Mouse (Mus musculus): Measurements from ENCODE around the gene Ssh1. TPM values are rescaled to one million over a fixed set of nuclear protein-coding genes. Genes with fewer than 3 reads are reported as not detected.

Ssh1 gene
- polyA plus RNA-seq, 1 experiment: 10.7 TPM

DNA sequence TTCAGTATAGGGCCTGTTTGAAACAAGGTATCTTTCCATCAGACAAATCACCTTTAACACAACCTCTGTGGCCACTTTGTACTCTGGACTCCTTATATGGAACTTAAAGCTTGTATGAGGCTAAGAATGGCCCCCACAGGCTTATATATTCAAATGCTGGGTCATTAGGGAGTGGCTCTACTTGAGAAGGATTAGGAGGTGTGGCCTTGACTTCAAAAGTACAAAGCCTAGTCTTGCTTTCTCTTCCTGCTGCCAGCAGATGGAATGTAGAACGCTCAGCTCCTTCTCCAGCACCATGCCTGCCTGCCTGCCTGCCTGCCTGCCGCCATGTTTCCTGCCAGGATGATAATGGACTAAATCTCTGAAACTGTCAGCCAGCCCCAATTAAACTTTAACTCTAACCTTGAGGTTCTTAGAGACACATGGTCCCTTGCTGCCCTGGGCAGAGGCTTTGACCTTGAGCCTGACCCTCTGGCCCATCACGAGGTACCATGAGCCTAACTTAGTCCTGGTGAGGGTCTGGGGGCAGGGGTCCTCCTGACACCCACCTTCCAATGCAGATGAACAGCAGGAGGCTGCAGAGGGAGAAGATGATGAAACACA, 38.6 kb upstream of the Ssh1 start:
- DNase-seq: no peak
- Histone ChIP-seq H3K27ac (ENCODE audit: control insufficient read depth, insufficient read depth, low read length) (no peak overlapping the region), H3K4me3 (ENCODE audit: control insufficient read depth, insufficient read depth, low read length) (no peak overlapping the region), H3K36me3 (ENCODE audit: control insufficient read depth, insufficient read depth, low read length) (no peaks in the 10 kb centered on the region), H3K4me1 (replicated peaks; ENCODE audit: control insufficient read depth, insufficient read depth, low read length) (no peaks in the 10 kb centered on the region), H3K27me3 (ENCODE audit: control insufficient read depth, insufficient read depth, low read length) (no peaks in the 10 kb centered on the region)
- no peak for TF ChIP-seq CTCF (IDR thresholded peaks at IDR 0.05; ENCODE audit: borderline replicate concordance, control insufficient read depth, extremely low read depth, insufficient read depth, low read length, poor library complexity)
- no peak for TF ChIP-seq POLR2A (IDR thresholded peaks at IDR 0.05; ENCODE audit: control insufficient read depth, extremely low read depth, insufficient read depth, low read length, poor library complexity)
- 91% methylated on average over 3 of the region's 3 CpGs for WGBS

DNA sequence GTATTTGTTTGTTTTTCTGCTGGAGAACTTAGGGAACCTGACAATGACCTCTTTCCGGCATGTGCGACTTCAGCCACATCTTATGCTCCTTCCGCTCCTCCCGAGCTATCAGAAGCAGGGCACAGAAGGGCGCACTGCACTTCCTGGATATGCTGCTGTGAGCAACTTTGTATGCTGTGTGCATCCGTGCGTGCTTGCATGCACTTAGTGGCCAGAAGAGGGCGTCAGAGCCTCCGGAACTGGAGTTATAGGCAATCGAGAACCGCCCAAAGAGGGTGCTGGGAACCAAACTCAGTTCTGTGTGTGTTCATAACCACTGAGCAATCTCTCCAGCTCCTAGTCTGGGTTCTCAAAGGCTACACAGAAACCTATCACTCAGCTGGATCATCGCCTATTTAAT, 37.0 kb upstream of the Ssh1 start:
- no peaks in the 10 kb centered on the region for H3K27me3 ChIP-seq (ENCODE audit: control insufficient read depth, insufficient read depth, low read length)
- H3K4me3 ChIP-seq (ENCODE audit: control insufficient read depth, insufficient read depth, low read length): no peak overlapping the region
- H3K27ac ChIP-seq (ENCODE audit: control insufficient read depth, insufficient read depth, low read length): no peak overlapping the region
- no peak for TF ChIP-seq POLR2A (IDR thresholded peaks at IDR 0.05; ENCODE audit: control insufficient read depth, extremely low read depth, insufficient read depth, low read length, poor library complexity)
- TF ChIP-seq CTCF (IDR thresholded peaks at IDR 0.05; ENCODE audit: borderline replicate concordance, control insufficient read depth, extremely low read depth, insufficient read depth, low read length, poor library complexity): no peak
- DNase-seq: no peak
- no peaks in the 10 kb centered on the region for H3K36me3 ChIP-seq (ENCODE audit: control insufficient read depth, insufficient read depth, low read length)
- no peaks in the 10 kb centered on the region for H3K4me1 ChIP-seq (replicated peaks; ENCODE audit: control insufficient read depth, insufficient read depth, low read length)
- 93% methylated on average over 12 of the region's 12 CpGs for WGBS

DNA sequence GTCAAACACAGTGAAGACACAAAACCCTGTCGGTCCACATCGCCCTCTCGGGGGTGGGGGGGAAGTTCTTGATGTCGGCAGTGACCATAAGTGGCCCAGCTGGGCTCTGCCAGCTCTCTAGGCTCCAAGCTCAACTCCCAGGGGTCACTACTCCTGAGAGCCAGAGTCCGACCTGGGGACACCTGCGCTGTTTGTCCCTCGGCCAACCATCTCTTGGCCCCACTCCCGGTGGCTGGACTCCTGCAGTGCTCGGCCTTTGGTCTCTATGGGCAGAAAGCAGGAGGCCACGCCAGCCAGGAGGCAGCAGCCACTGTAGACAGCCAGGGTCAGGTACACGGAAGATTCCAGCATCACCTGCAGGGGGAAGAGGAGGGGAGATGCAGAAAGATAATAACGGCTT, 34.4 kb upstream of the Ssh1 start:
- DNase-seq: no peak
- TF ChIP-seq CTCF (IDR thresholded peaks at IDR 0.05; ENCODE audit: borderline replicate concordance, control insufficient read depth, extremely low read depth, insufficient read depth, low read length, poor library complexity) (no peak), POLR2A (IDR thresholded peaks at IDR 0.05; ENCODE audit: control insufficient read depth, extremely low read depth, insufficient read depth, low read length, poor library complexity) (no peak)
- 88% methylated on average over 12 of the region's 12 CpGs for WGBS
- Histone ChIP-seq H3K4me1 (replicated peaks; ENCODE audit: control insufficient read depth, insufficient read depth, low read length) (no peaks in the 10 kb centered on the region), H3K36me3 (ENCODE audit: control insufficient read depth, insufficient read depth, low read length) (no peaks in the 10 kb centered on the region), H3K27ac (ENCODE audit: control insufficient read depth, insufficient read depth, low read length) (no peak overlapping the region), H3K4me3 (ENCODE audit: control insufficient read depth, insufficient read depth, low read length) (no peak overlapping the region), H3K27me3 (ENCODE audit: control insufficient read depth, insufficient read depth, low read length) (no peaks in the 10 kb centered on the region)

DNA sequence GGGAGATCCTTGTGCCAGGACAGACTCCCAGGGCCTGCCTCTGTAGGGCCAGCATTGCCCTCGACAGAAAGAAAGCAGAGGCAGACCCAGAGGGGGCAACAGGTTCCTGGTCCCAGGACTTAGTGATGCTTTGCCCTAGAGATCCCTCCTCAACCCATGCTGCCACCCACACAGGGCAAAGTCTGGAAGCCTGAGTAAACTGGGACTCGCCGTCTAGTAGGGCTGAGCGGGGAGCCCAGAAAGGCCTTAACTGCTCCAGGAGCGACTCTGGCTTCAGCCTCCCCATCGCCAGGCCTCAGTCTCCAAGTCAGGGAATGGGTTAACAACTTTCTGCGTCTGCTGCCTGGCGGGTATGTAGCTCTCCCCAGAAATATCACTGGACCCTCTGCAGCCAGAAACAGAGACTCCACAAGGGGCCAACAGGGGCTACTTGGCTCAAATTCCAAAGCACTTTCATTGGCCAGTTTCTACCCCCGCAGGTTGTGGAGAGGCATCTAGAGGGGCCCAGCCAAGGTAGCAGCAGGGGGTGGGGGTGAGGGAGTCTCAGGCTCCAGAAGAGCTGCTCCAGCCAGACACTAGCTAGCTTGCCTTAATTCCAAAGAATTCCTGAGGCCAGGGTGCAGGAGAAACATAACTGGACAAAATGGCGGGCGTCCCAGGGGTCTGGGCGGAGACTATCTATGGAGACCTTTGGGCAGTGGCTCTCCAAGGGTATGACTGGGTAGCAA, 33.7 kb upstream of the Ssh1 start:
- 90% methylated on average over 12 of the region's 12 CpGs for WGBS
- H3K4me1 ChIP-seq (replicated peaks; ENCODE audit: control insufficient read depth, insufficient read depth, low read length): no peaks in the 10 kb centered on the region
- H3K27me3 ChIP-seq (ENCODE audit: control insufficient read depth, insufficient read depth, low read length): no peaks in the 10 kb centered on the region

DNA sequence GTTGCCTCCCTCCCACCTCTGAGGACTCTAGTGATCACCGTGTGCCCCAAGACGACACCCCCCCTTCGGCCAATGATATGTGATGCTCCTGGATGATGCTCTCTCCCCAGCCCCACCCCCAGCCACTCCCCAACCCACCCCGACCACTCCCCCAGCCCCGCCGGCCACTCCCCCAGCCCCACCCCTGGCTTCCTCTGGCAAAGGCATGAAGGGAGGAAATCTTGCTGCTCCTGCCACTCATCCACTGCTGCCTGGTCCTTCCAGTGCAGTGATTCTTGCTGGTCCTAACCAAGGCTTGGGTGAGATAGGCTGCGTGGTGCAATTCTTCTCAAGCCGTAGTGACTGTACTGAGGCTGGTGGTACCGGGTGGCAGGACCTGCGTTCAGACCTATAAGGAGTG, 31.2 kb upstream of the Ssh1 start:
- no peak for DNase-seq
- Histone ChIP-seq H3K27me3 (ENCODE audit: control insufficient read depth, insufficient read depth, low read length) (no peaks in the 10 kb centered on the region), H3K4me3 (ENCODE audit: control insufficient read depth, insufficient read depth, low read length) (no peak overlapping the region), H3K4me1 (replicated peaks; ENCODE audit: control insufficient read depth, insufficient read depth, low read length) (no peaks in the 10 kb centered on the region), H3K27ac (ENCODE audit: control insufficient read depth, insufficient read depth, low read length) (no peak overlapping the region), H3K36me3 (ENCODE audit: control insufficient read depth, insufficient read depth, low read length) (no peaks in the 10 kb centered on the region)
- no peak for TF ChIP-seq CTCF (IDR thresholded peaks at IDR 0.05; ENCODE audit: borderline replicate concordance, control insufficient read depth, extremely low read depth, insufficient read depth, low read length, poor library complexity)
- no peak for TF ChIP-seq POLR2A (IDR thresholded peaks at IDR 0.05; ENCODE audit: control insufficient read depth, extremely low read depth, insufficient read depth, low read length, poor library complexity)
- 15% methylated on average over 10 of the region's 10 CpGs for WGBS

More for the DNA sequence above, 33.7 kb upstream of the Ssh1 start:
- no peak overlapping the region for H3K27ac ChIP-seq (ENCODE audit: control insufficient read depth, insufficient read depth, low read length)
- no peak for DNase-seq
- no peaks in the 10 kb centered on the region for H3K36me3 ChIP-seq (ENCODE audit: control insufficient read depth, insufficient read depth, low read length)
- no peak for TF ChIP-seq POLR2A (IDR thresholded peaks at IDR 0.05; ENCODE audit: control insufficient read depth, extremely low read depth, insufficient read depth, low read length, poor library complexity)
- TF ChIP-seq CTCF (IDR thresholded peaks at IDR 0.05; ENCODE audit: borderline replicate concordance, control insufficient read depth, extremely low read depth, insufficient read depth, low read length, poor library complexity): no peak
- no peak overlapping the region for H3K4me3 ChIP-seq (ENCODE audit: control insufficient read depth, insufficient read depth, low read length)

DNA sequence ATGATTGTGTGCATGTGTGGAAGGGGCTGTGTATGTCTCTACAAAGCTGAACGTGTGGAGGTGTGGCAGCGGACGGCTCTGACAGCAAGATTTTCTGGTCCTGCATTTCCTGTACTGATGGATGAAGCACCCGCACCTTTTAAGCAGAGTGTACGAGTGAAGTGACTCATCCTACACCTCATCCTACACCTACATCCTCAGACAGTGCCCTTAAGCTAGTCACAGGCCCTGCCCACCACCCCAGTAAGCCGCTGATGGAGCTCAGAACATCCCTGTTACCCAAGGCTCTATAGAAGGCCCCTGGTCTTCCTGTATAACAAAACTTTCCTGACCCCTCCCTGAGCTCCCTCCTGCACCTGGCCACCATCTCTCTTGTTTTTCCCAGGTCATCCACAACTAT, 30.7 kb upstream of the Ssh1 start:
- H3K27me3 ChIP-seq (ENCODE audit: control insufficient read depth, insufficient read depth, low read length): no peaks in the 10 kb centered on the region
- TF ChIP-seq CTCF (IDR thresholded peaks at IDR 0.05; ENCODE audit: borderline replicate concordance, control insufficient read depth, extremely low read depth, insufficient read depth, low read length, poor library complexity): no peak
- TF ChIP-seq POLR2A (IDR thresholded peaks at IDR 0.05; ENCODE audit: control insufficient read depth, extremely low read depth, insufficient read depth, low read length, poor library complexity): no peak
- no peaks in the 10 kb centered on the region for H3K36me3 ChIP-seq (ENCODE audit: control insufficient read depth, insufficient read depth, low read length)
- no peak overlapping the region for H3K27ac ChIP-seq (ENCODE audit: control insufficient read depth, insufficient read depth, low read length)
- 47% methylated on average over 6 of the region's 6 CpGs for WGBS
- DNase-seq: no peak
- no peaks in the 10 kb centered on the region for H3K4me1 ChIP-seq (replicated peaks; ENCODE audit: control insufficient read depth, insufficient read depth, low read length)
- H3K4me3 ChIP-seq (ENCODE audit: control insufficient read depth, insufficient read depth, low read length): no peak overlapping the region

Data from thymus, adult 2 months (tissue).